Mouse (Mus musculus) ES-Bruce4 (cell line): ENCODE measurements at regions not wholly inside any gene's neighbourhood (a gene's known extent, or its start where the extent isn't known, plus 50 kb on each side); places are given as distances from the start of the nearest gene placed in this dataset.

Experiments used
- H3K27ac ChIP-seq: 2 replicates; pipeline ENCODE4 v1.5.1; 2012; ENCODE audit warnings: low read length, inconsistent platforms; ENCODE audit not compliant: insufficient read depth
- H3K27me3 ChIP-seq: 2 replicates; pipeline ENCODE4 v1.6.1; 2012; ENCODE audit warnings: mild to moderate bottlenecking, low read length, inconsistent platforms; ENCODE audit not compliant: control insufficient read depth, poor library complexity, insufficient read depth, severe bottlenecking
- H3K36me3 ChIP-seq: 2 replicates; pipeline ENCODE4 v1.6.1; 2012; ENCODE audit warnings: inconsistent platforms, mild to moderate bottlenecking, low read length, moderate library complexity; ENCODE audit not compliant: control insufficient read depth, poor library complexity, insufficient read depth, severe bottlenecking
- H3K4me1 ChIP-seq: one replicate; pipeline ENCODE4 v1.8.1; 2011; ENCODE audit warnings: low read length; ENCODE audit not compliant: control insufficient read depth, insufficient read depth
- H3K4me3 ChIP-seq: 2 replicates; pipeline ENCODE4 v1.5.1; 2011; ENCODE audit warnings: low read depth, mild to moderate bottlenecking, low read length
- H3K9ac ChIP-seq: 2 replicates; pipeline ENCODE4 v1.6.1; 2012; ENCODE audit warnings: low read depth, mild to moderate bottlenecking, inconsistent platforms; ENCODE audit not compliant: poor library complexity, severe bottlenecking
- H3K9me3 ChIP-seq: replicated peaks from 2 replicates; pipeline ENCODE4 v1.6.1; 2012; ENCODE audit warnings: mild to moderate bottlenecking, low read length, inconsistent platforms; ENCODE audit not compliant: control insufficient read depth, poor library complexity, insufficient read depth, severe bottlenecking
- CTCF ChIP-seq: IDR thresholded peaks from one replicate; pipeline ENCODE4 v1.8.1; 2011; ENCODE audit warnings: low read depth, low read length
- EP300 ChIP-seq: IDR thresholded peaks from 2 replicates; pipeline ENCODE4 v1.6.1; 2011; ENCODE audit warnings: low read depth, low read length; ENCODE audit not compliant: insufficient read depth
- POLR2A ChIP-seq: IDR thresholded peaks from one replicate; pipeline ENCODE4 v1.8.1; 2011; ENCODE audit warnings: low read length; ENCODE audit not compliant: insufficient read depth

DNA sequence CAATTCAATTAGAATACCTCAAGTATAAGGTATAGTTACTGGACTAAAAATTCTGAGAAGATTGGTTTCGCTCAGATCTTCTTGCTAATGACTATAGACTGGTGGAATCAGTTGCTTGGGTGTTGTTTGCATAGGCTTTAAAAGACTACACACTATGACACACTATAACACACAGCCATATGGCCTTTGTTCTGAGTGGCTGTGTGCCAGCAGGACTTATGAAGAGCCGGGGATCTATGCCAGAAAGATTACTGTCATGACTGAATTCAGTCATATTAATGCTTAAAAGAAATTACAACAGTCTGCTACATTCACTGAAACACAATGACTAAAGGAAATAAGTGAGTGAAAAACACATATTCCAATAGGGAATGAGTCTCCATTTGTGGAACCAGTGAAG is 345.7 kb upstream of the Klf6 start:
- TF ChIP-seq EP300 (no peak), POLR2A (no peak), CTCF (no peak)
- no peak overlapping the region for H3K4me3 ChIP-seq
- H3K4me1 ChIP-seq, result no peaks in the 10 kb centered on the region
- no peak overlapping the region for H3K27ac ChIP-seq
- H3K9me3 ChIP-seq, result no peaks in the 10 kb centered on the region
- no peaks in the 10 kb centered on the region for H3K36me3 ChIP-seq
- no peaks in the 10 kb centered on the region for H3K27me3 ChIP-seq
- H3K9ac ChIP-seq, result no peak overlapping the region

DNA sequence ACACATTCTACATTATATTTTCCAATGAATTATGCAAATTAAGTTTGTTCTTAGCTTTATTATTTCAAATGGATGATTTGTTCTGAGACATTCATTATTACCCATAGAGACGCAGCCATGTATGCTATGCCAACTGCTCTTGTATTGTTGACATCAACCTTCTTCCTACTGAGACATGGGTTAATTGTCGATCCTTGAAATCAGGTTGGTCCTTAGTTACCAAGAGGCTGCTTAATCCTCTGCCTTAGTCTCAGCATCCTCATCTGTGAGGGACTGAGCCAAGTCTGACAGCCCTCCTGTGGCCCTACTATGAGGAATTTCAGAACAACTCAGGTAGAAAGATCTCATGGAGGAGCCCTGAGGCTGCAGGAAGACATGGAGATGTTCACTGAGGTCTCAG is 345.2 kb upstream of the Klf6 start:
- no peak overlapping the region for H3K4me3 ChIP-seq
- no peaks in the 10 kb centered on the region for H3K4me1 ChIP-seq
- H3K9me3 ChIP-seq, result no peaks in the 10 kb centered on the region
- H3K9ac ChIP-seq, result no peak overlapping the region
- TF ChIP-seq CTCF (no peak), EP300 (no peak), POLR2A (no peak)
- H3K27me3 ChIP-seq, result no peaks in the 10 kb centered on the region
- H3K27ac ChIP-seq, result no peak overlapping the region
- no peaks in the 10 kb centered on the region for H3K36me3 ChIP-seq

DNA sequence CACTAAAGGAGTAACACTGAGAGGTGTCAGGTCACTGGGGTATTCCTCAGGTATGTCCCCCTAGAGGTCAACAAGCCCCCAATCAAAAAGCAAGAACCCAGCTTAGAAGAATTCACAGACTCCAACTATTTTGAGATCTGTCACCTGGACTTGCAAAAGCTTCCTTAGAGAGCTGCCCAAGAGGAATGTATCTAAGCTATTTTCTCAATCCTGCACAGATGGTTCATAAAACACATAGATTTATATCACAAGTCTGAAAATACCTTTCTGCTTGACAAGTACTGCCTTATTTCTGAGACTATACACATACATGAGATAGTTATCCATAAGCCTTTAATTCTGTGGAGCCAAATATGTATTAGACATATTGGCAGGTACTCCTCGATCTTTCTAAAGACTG is 342.1 kb upstream of the Klf6 start:
- no peaks in the 10 kb centered on the region for H3K36me3 ChIP-seq
- no peak overlapping the region for H3K9ac ChIP-seq
- H3K27ac ChIP-seq, result no peak overlapping the region
- H3K4me1 ChIP-seq, result no peaks in the 10 kb centered on the region
- H3K27me3 ChIP-seq, result no peaks in the 10 kb centered on the region
- H3K4me3 ChIP-seq, result no peak overlapping the region
- H3K9me3 ChIP-seq, result no peaks in the 10 kb centered on the region
- TF ChIP-seq CTCF (no peak), EP300 (no peak), POLR2A (no peak)

DNA sequence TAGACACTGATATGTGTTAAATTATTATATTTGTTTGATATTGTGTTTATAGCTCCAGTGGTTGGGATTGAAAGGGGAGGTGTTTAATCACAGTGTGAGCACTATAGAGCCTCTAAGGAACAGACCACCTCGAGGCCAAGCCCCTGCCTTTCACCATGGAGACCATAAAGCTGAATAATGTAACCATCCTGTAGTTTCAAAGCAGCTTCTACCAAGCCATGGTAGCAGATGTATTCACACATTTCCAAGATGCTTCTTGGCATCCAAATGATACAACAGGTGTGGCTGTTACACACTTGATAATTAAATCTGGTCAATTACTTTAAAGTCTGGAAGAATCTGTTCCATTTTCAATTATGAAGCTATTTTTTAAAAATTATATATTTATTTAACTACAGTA is 341.7 kb upstream of the Klf6 start:
- TF ChIP-seq CTCF (no peak), POLR2A (no peak), EP300 (no peak)
- no peaks in the 10 kb centered on the region for H3K36me3 ChIP-seq
- no peaks in the 10 kb centered on the region for H3K9me3 ChIP-seq
- H3K27ac ChIP-seq, result no peak overlapping the region
- no peak overlapping the region for H3K9ac ChIP-seq
- no peaks in the 10 kb centered on the region for H3K27me3 ChIP-seq
- no peaks in the 10 kb centered on the region for H3K4me1 ChIP-seq
- no peak overlapping the region for H3K4me3 ChIP-seq

DNA sequence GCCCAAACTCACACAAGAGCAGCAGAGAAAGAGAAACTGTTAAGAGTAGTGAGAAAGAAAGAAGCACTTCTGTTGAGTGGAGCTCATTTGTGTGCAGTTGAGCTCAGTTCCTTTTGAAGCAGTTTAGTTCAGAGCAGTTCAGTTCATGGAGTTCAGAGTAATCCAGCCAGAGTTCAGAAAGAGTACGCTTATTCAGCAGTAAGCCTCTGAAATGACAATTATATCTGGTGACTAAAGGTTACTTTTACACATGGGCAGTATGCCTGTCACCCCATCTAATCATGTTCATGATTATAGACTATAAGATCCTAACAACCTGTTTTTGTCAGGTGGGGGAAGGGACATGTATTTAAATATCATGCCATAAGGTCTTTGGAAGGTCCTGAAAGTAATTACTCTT is 333.9 kb upstream of the Klf6 start:
- Histone ChIP-seq H3K9me3 (no peaks in the 10 kb centered on the region), H3K27ac (no peak overlapping the region)
- TF ChIP-seq POLR2A (no peak), EP300 (no peak), CTCF (no peak)

DNA sequence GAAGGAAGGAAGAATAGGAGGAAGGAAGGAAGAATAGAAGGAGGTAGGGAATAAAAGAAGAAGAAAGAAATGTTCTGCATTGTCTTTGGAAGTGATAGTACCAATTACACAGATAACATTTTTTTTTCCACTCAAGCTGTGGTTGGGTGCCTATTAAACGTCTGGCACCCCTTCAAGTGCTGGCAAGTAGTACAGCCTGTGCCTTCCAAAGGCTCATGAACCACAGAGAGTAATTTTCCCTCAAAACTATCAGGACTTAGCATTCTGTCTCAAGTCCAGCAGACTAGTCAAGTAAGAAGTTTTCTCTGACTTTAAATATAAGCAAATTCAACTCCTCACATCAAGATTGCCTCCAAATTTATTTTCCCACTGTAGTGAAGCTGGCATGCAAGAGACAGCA is 321.0 kb upstream of the Klf6 start:
- TF ChIP-seq EP300 (no peak), CTCF (no peak), POLR2A (no peak)
- H3K9ac ChIP-seq, result no peak overlapping the region
- no peak overlapping the region for H3K27ac ChIP-seq

More for the DNA sequence above, 333.9 kb upstream of the Klf6 start:
- Histone ChIP-seq H3K4me1 (no peaks in the 10 kb centered on the region), H3K4me3 (no peak overlapping the region), H3K27me3 (no peaks in the 10 kb centered on the region), H3K9ac (no peak overlapping the region), H3K36me3 (no peaks in the 10 kb centered on the region)

More for the DNA sequence above, 321.0 kb upstream of the Klf6 start:
- Histone ChIP-seq H3K27me3 (no peaks in the 10 kb centered on the region), H3K9me3 (no peaks in the 10 kb centered on the region), H3K4me1 (no peaks in the 10 kb centered on the region), H3K36me3 (no peaks in the 10 kb centered on the region), H3K4me3 (no peak overlapping the region)
